Mouse (Mus musculus) kidney, embryonic 15.5 days (tissue): Measurements from ENCODE around the gene Bach1. TPM values are rescaled to one million over a fixed set of nuclear protein-coding genes. Genes with fewer than 3 reads are reported as not detected.

ENCODE experiments used
- ATAC-seq: fragments of 200-750 bp; cut with Nextera tagmentation; replicated peaks from 2 replicates; pipeline ENCODE4 v1.8.0; 2017; ENCODE audit warnings: moderate TSS enrichment; ENCODE audit not compliant: low FRiP score
- H3K27ac ChIP-seq: fragments of 300-500 bp; sonication (generic); 2 replicates; pipeline ENCODE4 v1.5.1; 2015; ENCODE audit warnings: mild to moderate bottlenecking, inconsistent platforms
- H3K27me3 ChIP-seq: fragments of 300-500 bp; sonication (generic); 2 replicates; pipeline ENCODE4 v1.6.1; 2015; ENCODE audit warnings: inconsistent platforms
- H3K36me3 ChIP-seq: fragments of 300-500 bp; sonication (generic); 2 replicates; pipeline ENCODE4 v1.6.1; 2015; ENCODE audit warnings: inconsistent platforms
- H3K4me1 ChIP-seq: fragments of 300-500 bp; sonication (generic); 2 replicates; pipeline ENCODE4 v1.6.1; 2015; ENCODE audit warnings: inconsistent platforms
- H3K4me2 ChIP-seq: fragments of 300-500 bp; sonication (generic); 2 replicates; pipeline ENCODE4 v1.6.1; 2015; ENCODE audit warnings: moderate library complexity, mild to moderate bottlenecking, inconsistent platforms
- H3K4me3 ChIP-seq: fragments of 300-500 bp; sonication (generic); replicated peaks from 2 replicates; pipeline ENCODE4 v1.5.1; 2015; ENCODE audit warnings: mild to moderate bottlenecking, inconsistent platforms
- H3K9ac ChIP-seq: fragments of 300-500 bp; sonication (generic); 2 replicates; pipeline ENCODE4 v1.6.1; 2015; ENCODE audit warnings: mild to moderate bottlenecking, inconsistent platforms
- H3K9me3 ChIP-seq: fragments of 300-500 bp; sonication (generic); replicated peaks from 2 replicates; pipeline ENCODE4 v1.6.1; 2016; ENCODE audit warnings: inconsistent platforms
- WGBS: fragments of 180-500 bp; shearing (Covaris S2); methylation state at CpG from one replicate; pipeline ENCODE4 v1.1.7; 2015; ENCODE audit warnings: mixed read lengths; 5-methylcytosine and 5-hydroxymethylcytosine counted together
- polyA plus RNA-seq: library from polyadenylated mRNA; unstranded; fragments of >200 nt; fragmentation: Nextera tagmentation; extraction: Ambion mirVana; gene quantifications from 2 replicates; pipeline ENCODE4 v1.2.1, GENCODE M21; 2015

The Bach1 gene
- polyA plus RNA-seq, 1 experiment from 2014 or later: 13.6 TPM

GRCm38 (mm10) chr16:87716269-87716668 lies 17.5 kb downstream of the Bach1 start:
- 45% methylated on average over 11 of the region's 11 CpGs for WGBS
- Histone ChIP-seq H3K4me2 (no peak overlapping the region), H3K4me3 (no peak overlapping the region), H3K36me3 (peaks cover 38% of the 10 kb centered on the region), H3K9ac (no peak overlapping the region), H3K27me3 (no peaks in the 10 kb centered on the region), H3K4me1 (peaks cover 47% of the 10 kb centered on the region), H3K27ac (0 out of 2 replicates have a peak overlapping the region, but pooled peaks have one; percentile 7), H3K9me3 (no peaks in the 10 kb centered on the region)
- peak; percentile 30; the same call in 1 of the 2 replicates for ATAC-seq

GRCm38 (mm10) chr16:87717046-87717660 lies 18.4 kb downstream of the Bach1 start:
- Histone ChIP-seq H3K4me1 (peaks cover 45% of the 10 kb centered on the region), H3K27me3 (no peaks in the 10 kb centered on the region), H3K9ac (no peak overlapping the region), H3K4me2 (no peak overlapping the region), H3K9me3 (no peaks in the 10 kb centered on the region), H3K4me3 (no peak overlapping the region), H3K27ac (no peak overlapping the region), H3K36me3 (peaks cover 42% of the 10 kb centered on the region)
- 71% methylated on average over 5 of the region's 5 CpGs for WGBS
- no peak for ATAC-seq

- Histone ChIP-seq H3K27ac (no peak overlapping the region), H3K4me1 (peaks cover 27% of the 10 kb centered on the region), H3K9ac (no peak overlapping the region), H3K4me3 (no peak overlapping the region), H3K27me3 (no peaks in the 10 kb centered on the region), H3K36me3 (peaks cover 55% of the 10 kb centered on the region), H3K4me2 (no peak overlapping the region), H3K9me3 (no peaks in the 10 kb centered on the region)
- no peak for ATAC-seq
- 83% methylated on average over 11 of the region's 11 CpGs for WGBS
Measured at GRCm38 (mm10) chr16:87719071-87719470, 20.3 kb downstream of the Bach1 start.

GRCm38 (mm10) chr16:87719688-87720283 lies 21.0 kb downstream of the Bach1 start:
- Histone ChIP-seq H3K27me3 (no peaks in the 10 kb centered on the region), H3K9me3 (no peaks in the 10 kb centered on the region), H3K36me3 (peaks cover 58% of the 10 kb centered on the region), H3K27ac (no peak overlapping the region), H3K4me2 (no peak overlapping the region), H3K4me3 (no peak overlapping the region), H3K4me1 (peaks cover 22% of the 10 kb centered on the region), H3K9ac (no peak overlapping the region)
- WGBS: 93% methylated on average over 23 of the region's 23 CpGs
- ATAC-seq: no peak

GRCm38 (mm10) chr16:87720851-87721409 lies 22.2 kb downstream of the Bach1 start:
- 95% methylated on average over 24 of the region's 24 CpGs for WGBS
- Histone ChIP-seq H3K4me3 (no peak overlapping the region), H3K4me2 (no peak overlapping the region), H3K9ac (no peak overlapping the region), H3K36me3 (peaks cover 62% of the 10 kb centered on the region), H3K4me1 (peaks cover 13% of the 10 kb centered on the region), H3K9me3 (no peaks in the 10 kb centered on the region), H3K27me3 (no peaks in the 10 kb centered on the region), H3K27ac (no peak overlapping the region)
- no peak for ATAC-seq

GRCm38 (mm10) chr16:87722857-87723256 lies 24.1 kb downstream of the Bach1 start:
- WGBS: 91% methylated on average over 5 of the region's 5 CpGs
- Histone ChIP-seq H3K4me3 (no peak overlapping the region), H3K27ac (no peak overlapping the region), H3K4me2 (no peak overlapping the region), H3K4me1 (peaks cover 4% of the 10 kb centered on the region; the same call in 1 of the 2 replicates), H3K9ac (no peak overlapping the region), H3K9me3 (no peaks in the 10 kb centered on the region), H3K27me3 (no peaks in the 10 kb centered on the region), H3K36me3 (peaks cover 71% of the 10 kb centered on the region)
- no peak for ATAC-seq

- Histone ChIP-seq H3K36me3 (peaks cover 65% of the 10 kb centered on the region), H3K27ac (no peak overlapping the region), H3K9me3 (no peaks in the 10 kb centered on the region), H3K9ac (no peak overlapping the region), H3K27me3 (no peaks in the 10 kb centered on the region), H3K4me1 (no peaks in the 10 kb centered on the region; the same call in 1 of the 2 replicates), H3K4me3 (no peak overlapping the region), H3K4me2 (no peak overlapping the region)
- 88% methylated on average over 15 of the region's 15 CpGs for WGBS
- no peak for ATAC-seq
Measured at GRCm38 (mm10) chr16:87723479-87723878, 24.7 kb downstream of the Bach1 start.

GRCm38 (mm10) chr16:87724826-87725225 lies 26.1 kb downstream of the Bach1 start:
- Histone ChIP-seq H3K9me3 (no peaks in the 10 kb centered on the region), H3K27ac (no peak overlapping the region), H3K4me1 (no peaks in the 10 kb centered on the region; the same call in 1 of the 2 replicates), H3K4me3 (no peak overlapping the region), H3K36me3 (peaks cover 67% of the 10 kb centered on the region), H3K9ac (no peak overlapping the region), H3K4me2 (no peak overlapping the region), H3K27me3 (no peaks in the 10 kb centered on the region)
- WGBS: 88% methylated on average over 4 of the region's 4 CpGs
- ATAC-seq: no peak

- H3K9ac ChIP-seq: no peak overlapping the region
- H3K4me1 ChIP-seq: no peaks in the 10 kb centered on the region; the same call in 1 of the 2 replicates
- H3K27me3 ChIP-seq: no peaks in the 10 kb centered on the region
- H3K4me3 ChIP-seq: no peak overlapping the region
- H3K9me3 ChIP-seq: no peaks in the 10 kb centered on the region
- 91% methylated on average over 5 of the region's 5 CpGs for WGBS
- no peak overlapping the region for H3K4me2 ChIP-seq
- ATAC-seq: no peak
- peaks cover 67% of the 10 kb centered on the region for H3K36me3 ChIP-seq
- no peak overlapping the region for H3K27ac ChIP-seq
Measured at GRCm38 (mm10) chr16:87725241-87725640, 26.5 kb downstream of the Bach1 start.

- H3K9me3 ChIP-seq: no peaks in the 10 kb centered on the region
- no peaks in the 10 kb centered on the region; the same call in 1 of the 2 replicates for H3K4me1 ChIP-seq
- no peak overlapping the region for H3K4me2 ChIP-seq
- no peak overlapping the region for H3K4me3 ChIP-seq
- no peak for ATAC-seq
- peaks cover 69% of the 10 kb centered on the region for H3K36me3 ChIP-seq
- H3K9ac ChIP-seq: no peak overlapping the region
- no peaks in the 10 kb centered on the region for H3K27me3 ChIP-seq
- WGBS: 89% methylated on average over 21 of the region's 21 CpGs
- H3K27ac ChIP-seq: no peak overlapping the region
Measured at GRCm38 (mm10) chr16:87725963-87726362, 27.2 kb downstream of the Bach1 start.

- Histone ChIP-seq H3K4me1 (no peaks in the 10 kb centered on the region; the same call in 1 of the 2 replicates), H3K4me2 (no peak overlapping the region), H3K27me3 (no peaks in the 10 kb centered on the region), H3K36me3 (peaks cover 69% of the 10 kb centered on the region), H3K4me3 (no peak overlapping the region), H3K9ac (no peak overlapping the region), H3K9me3 (no peaks in the 10 kb centered on the region), H3K27ac (no peak overlapping the region)
- ATAC-seq: no peak
- 94% methylated on average over 6 of the region's 6 CpGs for WGBS
Measured at GRCm38 (mm10) chr16:87726369-87726768, 27.6 kb downstream of the Bach1 start.

GRCm38 (mm10) chr16:87727250-87727649 lies 28.5 kb downstream of the Bach1 start:
- H3K4me3 ChIP-seq: no peak overlapping the region
- H3K36me3 ChIP-seq: peaks cover 67% of the 10 kb centered on the region
- 60% methylated on average over 9 of the region's 9 CpGs for WGBS
- no peaks in the 10 kb centered on the region for H3K27me3 ChIP-seq
- H3K9me3 ChIP-seq: no peaks in the 10 kb centered on the region
- no peaks in the 10 kb centered on the region; the same call in 1 of the 2 replicates for H3K4me1 ChIP-seq
- H3K4me2 ChIP-seq: no peak overlapping the region
- H3K27ac ChIP-seq: no peak overlapping the region
- no peak overlapping the region for H3K9ac ChIP-seq
- ATAC-seq: no peak
